ENCODE assay signal across 18 mouse cellular contexts in genomic region chr9:114395258-114395657, GRCm38 (mm10). TPM values are rescaled to one million over a fixed set of nuclear protein-coding genes. Genes with fewer than 3 reads are reported as not detected.
A peak's percentile ranks its signal among the peaks of the same experiment; 100 is the strongest.
DNase-seq lines count a peak whose midpoint lies in the region; ATAC-seq and TF ChIP-seq lines count a peak whose summit lies in the region.
"Had no signal": no experiment of that assay in that cellular context is flagged by ENCODE, and none has a peak within 500 bp of the region (broad histone marks: within the 10 kb centered on the region; RNA-seq: fewer than 3 reads in every experiment).

No protein-coding gene starts in this region.

- H3K9ac ChIP-seq in MEL (ENCODE audit: control insufficient read depth, low read depth, low read length, poor library complexity, severe bottlenecking) = no peak overlapping the region
- H3K9ac ChIP-seq in liver, embryonic 14.5 days (replicated peaks) = no peak overlapping the region
- H3K9ac ChIP-seq: forebrain, embryonic 15.5 days; heart, embryonic 15.5 days; kidney, embryonic 15.5 days; midbrain, embryonic 13.5 days had no signal

- no peak for TF ChIP-seq RAD21 in MEL (IDR thresholded peaks at IDR 0.05; ENCODE audit: low read depth, low read length)

- TF ChIP-seq POLR2A in MEL (IDR thresholded peaks at IDR 0.05; ENCODE audit: control insufficient read depth in 1 of 2, insufficient read depth in 1 of 2, low read depth in 1 of 2, low read length in 2 of 2, poor library complexity in 1 of 2) = peak in 1 of 2 experiments; percentile 33; a peak in 1 of 4 replicates

- no peaks in the 10 kb centered on the region for H3K9me3 ChIP-seq in MEL (replicated peaks; ENCODE audit: insufficient read depth, low read length)
- no peaks in the 10 kb centered on the region for H3K9me3 ChIP-seq in liver, embryonic 14.5 days (ENCODE audit: control insufficient read depth, low read length)
- no peaks in the 10 kb centered on the region for H3K9me3 ChIP-seq in embryonic facial prominence, embryonic 10.5 days
- H3K9me3 ChIP-seq: forebrain, embryonic 15.5 days; heart, embryonic 15.5 days; kidney, embryonic 15.5 days; limb, embryonic 10.5 days; midbrain, embryonic 13.5 days had no signal

- DNase-seq in 416B (ENCODE audit: low read depth) (peak; percentile 43), MEL (ENCODE audit: low read depth, low spot score) (peak; percentile 52)
- no peak for DNase-seq in liver, embryonic 14.5 days (ENCODE audit: low read depth in 3 of 3, low spot score in 3 of 3)
- no peak for DNase-seq in frontal cortex, postnatal 36 days (ENCODE audit: low spot score in 2 of 2)
- no peak for DNase-seq in urinary bladder, adult 2 months (ENCODE audit: low spot score)
- DNase-seq in embryonic facial prominence, embryonic 10.5 days (ENCODE audit: low spot score) = no peak
- no peak for DNase-seq in gastrocnemius, postnatal 25 days
- DNase-seq: adrenal gland, adult 8-10 months; cerebellum, adult 9-11 months; heart, adult 11 months; right cerebral cortex, postnatal 25 days had no signal

- ATAC-seq in granulocyte monocyte progenitor cell, adult 5-6 weeks (replicated peaks; ENCODE audit: poor library complexity, severe bottlenecking) = 0 out of 2 replicates have a peak, but pooled peaks have one; percentile 20
- 0 out of 2 replicates have a peak, but pooled peaks have one; percentile 29 for ATAC-seq in liver, embryonic 14.5 days (ENCODE audit: insufficient read depth)
- ATAC-seq: forebrain, embryonic 15.5 days; midbrain, embryonic 13.5 days had no signal

- H3K4me1 ChIP-seq in MEL (ENCODE audit: control insufficient read depth in 1 of 2, insufficient read depth in 2 of 2, low read length in 2 of 2) = peaks cover 11 to 21% of the 10 kb centered on the region in 2 experiments
- H3K4me1 ChIP-seq in liver, embryonic 14.5 days (replicated peaks; ENCODE audit: control insufficient read depth in 2 of 2, insufficient read depth in 2 of 2, low read length in 1 of 2) = peaks cover 11 to 15% of the 10 kb centered on the region in 2 experiments; a peak in 3 of 4 replicates
- H3K4me1 ChIP-seq in embryonic facial prominence, embryonic 10.5 days = peaks cover 8% of the 10 kb centered on the region

- H3K36me3 ChIP-seq in MEL (ENCODE audit: control insufficient read depth in 1 of 2, insufficient read depth in 2 of 2, low read length in 2 of 2) = peaks cover 0 to 19% of the 10 kb centered on the region in 2 experiments; a peak in 2 of 4 replicates
- H3K36me3 ChIP-seq in liver, embryonic 14.5 days (replicated peaks; ENCODE audit: control insufficient read depth, insufficient read depth, low read depth) = no peaks in the 10 kb centered on the region
- H3K36me3 ChIP-seq in embryonic facial prominence, embryonic 10.5 days (replicated peaks) = no peaks in the 10 kb centered on the region
- H3K36me3 ChIP-seq: forebrain, embryonic 15.5 days; heart, embryonic 15.5 days; kidney, embryonic 15.5 days; limb, embryonic 10.5 days; midbrain, embryonic 13.5 days had no signal

- H3K4me2 ChIP-seq in liver, embryonic 14.5 days (ENCODE audit: low read depth) = no peak overlapping the region
- H3K4me2 ChIP-seq: forebrain, embryonic 15.5 days; heart, embryonic 15.5 days; kidney, embryonic 15.5 days; midbrain, embryonic 13.5 days had no signal

- 59% methylated on average over 4 of the region's 4 CpGs for WGBS in liver, embryonic 14.5 days (ENCODE audit: insufficient replicate concordance)
- 88% methylated on average over 4 of the region's 4 CpGs for WGBS in embryonic facial prominence, embryonic 10.5 days

- H3K4me3 ChIP-seq in MEL (ENCODE audit: control insufficient read depth in 1 of 2, insufficient read depth in 1 of 2, low read depth in 2 of 2, low read length in 2 of 2) = no peak overlapping the region
- H3K4me3 ChIP-seq in liver, embryonic 14.5 days (ENCODE audit: insufficient read depth in 1 of 2, low read depth in 2 of 2, low read length in 2 of 2) = no peak overlapping the region
- no peak overlapping the region for H3K4me3 ChIP-seq in embryonic facial prominence, embryonic 10.5 days
- H3K4me3 ChIP-seq: forebrain, embryonic 15.5 days; heart, embryonic 15.5 days; kidney, embryonic 15.5 days; layer of hippocampus, adult 2 months; limb, embryonic 10.5 days; midbrain, embryonic 13.5 days had no signal

- TF ChIP-seq EP300 in MEL (IDR thresholded peaks at IDR 0.05; ENCODE audit: low read depth in 1 of 2, low read length in 2 of 2) = no peak
- TF ChIP-seq EP300 in liver, embryonic 14.5 days (IDR thresholded peaks at IDR 0.05; ENCODE audit: low read depth) = no peak

- H3K79me2 ChIP-seq in MEL (ENCODE audit: control insufficient read depth, insufficient read depth, low read length, poor library complexity) = peaks cover 2% of the 10 kb centered on the region; the same call in 1 of the 2 replicates

- H3K27me3 ChIP-seq in MEL (ENCODE audit: control insufficient read depth in 1 of 2, insufficient read depth in 2 of 2, low read length in 2 of 2) = no peaks in the 10 kb centered on the region
- H3K27me3 ChIP-seq in liver, embryonic 14.5 days (ENCODE audit: control insufficient read depth, insufficient read depth, low read length) = no peaks in the 10 kb centered on the region
- H3K27me3 ChIP-seq in embryonic facial prominence, embryonic 10.5 days (replicated peaks; ENCODE audit: low read depth, poor library complexity, severe bottlenecking) = no peaks in the 10 kb centered on the region
- H3K27me3 ChIP-seq: forebrain, embryonic 15.5 days; heart, embryonic 15.5 days; kidney, embryonic 15.5 days had no signal

- no peak overlapping the region for H3K27ac ChIP-seq in MEL (ENCODE audit: control insufficient read depth, low read depth, low read length)
- no peak overlapping the region for H3K27ac ChIP-seq in liver, embryonic 14.5 days
- no peak overlapping the region for H3K27ac ChIP-seq in embryonic facial prominence, embryonic 10.5 days (replicated peaks)
- H3K27ac ChIP-seq: forebrain, embryonic 15.5 days; heart, embryonic 15.5 days; kidney, embryonic 15.5 days; layer of hippocampus, adult 2 months; limb, embryonic 10.5 days; midbrain, embryonic 13.5 days had no signal

- TF ChIP-seq CTCF in MEL (IDR thresholded peaks at IDR 0.05 in 2 of 3, conservative IDR thresholded peaks at IDR 0.05 in 1 of 3; ENCODE audit: control insufficient read depth in 1 of 3, insufficient read depth in 1 of 3, low read depth in 2 of 3, low read length in 3 of 3, poor library complexity in 1 of 3, severe bottlenecking in 1 of 3) = no peak
- no peak for TF ChIP-seq CTCF in liver, embryonic 14.5 days (IDR thresholded peaks at IDR 0.05; ENCODE audit: low read depth)

TF ChIP-seq in MEL, 35 proteins besides CTCF, POLR2A, EP300 and RAD21:
- TF ChIP-seq ZMIZ1 (IDR thresholded peaks at IDR 0.05; ENCODE audit: low read depth, low read length) (0 out of 2 replicates have a peak, but pooled peaks have one; percentile 20), ZC3H11A (IDR thresholded peaks at IDR 0.05; ENCODE audit: low read depth, low read length) (no peak)

RNA-seq across cellular contexts. Expression of gene Crtap, which starts 4.8 kb away (rescaled TPM):
- total RNA-seq in MEL (2012; rRNA removed) = 17.3 and 21.5 TPM in 2 replicates
- 10 to 100 TPM in 1 of 2 experiments, not detected in 1; 62.2 TPM for polyA plus RNA-seq in MEL (2012; ENCODE audit: insufficient read depth in 1 of 2, insufficient read length in 2 of 2, low read depth in 1 of 2, low replicate concordance in 2 of 2, missing spikeins in 1 of 2)
- total RNA-seq in granulocyte monocyte progenitor cell, adult 5-6 weeks (2014; fragmentation: Nextera tagmentation) = 47.3 and 55.2 TPM in 2 replicates
- total RNA-seq in granulocyte monocyte progenitor cell, adult 5-6 weeks (2017) = 21.0 and 21.4 TPM in 2 replicates
- polyA plus RNA-seq in liver, embryonic 14.5 days (2012; rRNA removed) = 12.8 and 13.1 TPM in 2 replicates
- 13.7 and 19.6 TPM in 2 replicates for polyA plus RNA-seq in liver, embryonic 14.5 days (2014; fragmentation: Nextera tagmentation; extraction: Ambion mirVana)
- 93.7 and 105 TPM in 2 replicates for polyA plus RNA-seq in urinary bladder, adult 2 months (2012; rRNA removed)
- 44.4 and 52.2 TPM in 2 replicates for polyA plus RNA-seq in embryonic facial prominence, embryonic 10.5 days (2016; fragmentation: Nextera tagmentation; extraction: Ambion mirVana)
- total RNA-seq in gastrocnemius, postnatal 25 days (2021) = 10 to 100 TPM; 13.9 to 14.3 TPM

RNA-seq across cellular contexts. Expression of gene Glb1, which starts 5.6 kb away (rescaled TPM):
- 7.0 and 8.1 TPM in 2 replicates for total RNA-seq in MEL (2012; rRNA removed)
- 10 to 100 TPM in 1 of 2 experiments, not detected in 1; 15.7 TPM for polyA plus RNA-seq in MEL (2012; ENCODE audit: insufficient read depth in 1 of 2, insufficient read length in 2 of 2, low read depth in 1 of 2, low replicate concordance in 2 of 2, missing spikeins in 1 of 2)
- 38.7 and 46.7 TPM in 2 replicates for total RNA-seq in granulocyte monocyte progenitor cell, adult 5-6 weeks (2014; fragmentation: Nextera tagmentation)
- 40.8 and 42.9 TPM in 2 replicates for total RNA-seq in granulocyte monocyte progenitor cell, adult 5-6 weeks (2017)
- polyA plus RNA-seq in liver, embryonic 14.5 days (2012; rRNA removed) = 10.2 and 10.5 TPM in 2 replicates
- polyA plus RNA-seq in liver, embryonic 14.5 days (2014; fragmentation: Nextera tagmentation; extraction: Ambion mirVana) = 13.1 TPM in 2 replicates
- polyA plus RNA-seq in urinary bladder, adult 2 months (2012; rRNA removed) = 31.6 and 32.3 TPM in 2 replicates
- 22.0 and 22.8 TPM in 2 replicates for polyA plus RNA-seq in embryonic facial prominence, embryonic 10.5 days (2016; fragmentation: Nextera tagmentation; extraction: Ambion mirVana)
- 1 to 10 TPM; 3.9 to 5.4 TPM for total RNA-seq in gastrocnemius, postnatal 25 days (2021)

RNA-seq across cellular contexts. Expression of gene Tmppe, which starts 5.6 kb away (rescaled TPM):
- 7.1 and 7.5 TPM in 2 replicates for total RNA-seq in MEL (2012; rRNA removed)
- polyA plus RNA-seq in MEL (2012; ENCODE audit: insufficient read depth in 1 of 2, insufficient read length in 2 of 2, low read depth in 1 of 2, low replicate concordance in 2 of 2, missing spikeins in 1 of 2) = 1 to 10 TPM in 1 of 2 experiments, not detected in 1; 9.2 TPM
- total RNA-seq in granulocyte monocyte progenitor cell, adult 5-6 weeks (2014; fragmentation: Nextera tagmentation) = 5.7 and 6.7 TPM in 2 replicates
- total RNA-seq in granulocyte monocyte progenitor cell, adult 5-6 weeks (2017) = 5.9 and 6.8 TPM in 2 replicates
- 1.2 TPM in 2 replicates for polyA plus RNA-seq in liver, embryonic 14.5 days (2012; rRNA removed)
- polyA plus RNA-seq in liver, embryonic 14.5 days (2014; fragmentation: Nextera tagmentation; extraction: Ambion mirVana) = 0.36 and 0.62 TPM in 2 replicates
- 5.0 and 5.8 TPM in 2 replicates for polyA plus RNA-seq in urinary bladder, adult 2 months (2012; rRNA removed)
- 11.8 and 14.1 TPM in 2 replicates for polyA plus RNA-seq in embryonic facial prominence, embryonic 10.5 days (2016; fragmentation: Nextera tagmentation; extraction: Ambion mirVana)
- 1 to 10 TPM; 1.4 to 1.5 TPM for total RNA-seq in gastrocnemius, postnatal 25 days (2021)

Comparison
In these comparisons a context has a peak if more than half of its experiments do, and no peak if none do; other contexts are left out.
1. DNase-seq: peak in 416B (single experiment) and MEL (single experiment); none in liver, embryonic 14.5 days (0 of 3), frontal cortex, postnatal 36 days (0 of 2), urinary bladder, adult 2 months (single experiment), embryonic facial prominence, embryonic 10.5 days (single experiment) and gastrocnemius, postnatal 25 days (single experiment).